Mouse (Mus musculus): ENCODE measurements around the gene Lypd6b. TPM values are rescaled to one million over a fixed set of nuclear protein-coding genes. Genes with fewer than 3 reads are reported as not detected.

Lypd6b gene
- polyA plus RNA-seq, 1 experiment from 2014 or later, result 11.7 TPM

GRCm38 (mm10) chr2:49984780-49985179 is 197.3 kb downstream of the Lypd6b start:
- no peak overlapping the region for H3K9ac ChIP-seq (replicated peaks; ENCODE audit: low read length)
- ATAC-seq (ENCODE audit: low FRiP score, low TSS enrichment), result no peak

GRCm38 (mm10) chr2:49995841-49996240 is 208.4 kb downstream of the Lypd6b start:
- Histone ChIP-seq H3K36me3 (ENCODE audit: insufficient read depth, low read length) (no peaks in the 10 kb centered on the region), H3K27ac (ENCODE audit: low read length) (no peak overlapping the region), H3K4me2 (replicated peaks; ENCODE audit: low read depth, low read length) (no peak overlapping the region), H3K4me3 (ENCODE audit: low read length) (no peak overlapping the region), H3K27me3 (ENCODE audit: insufficient read depth, low read length) (no peaks in the 10 kb centered on the region), H3K9ac (replicated peaks; ENCODE audit: low read length) (no peak overlapping the region), H3K9me3 (ENCODE audit: low read length) (no peaks in the 10 kb centered on the region), H3K4me1 (ENCODE audit: insufficient read depth, low read length) (0 out of 2 replicates have a peak, but pooled peaks cover 3% of the 10 kb centered on the region)
- ATAC-seq (ENCODE audit: low FRiP score, low TSS enrichment), result no peak
- 82% methylated on average over 4 of the region's 4 CpGs for WGBS

More at GRCm38 (mm10) chr2:49984780-49985179, 197.3 kb downstream of the Lypd6b start:
- Histone ChIP-seq H3K36me3 (ENCODE audit: insufficient read depth, low read length) (no peaks in the 10 kb centered on the region), H3K4me2 (replicated peaks; ENCODE audit: low read depth, low read length) (no peak overlapping the region), H3K4me1 (ENCODE audit: insufficient read depth, low read length) (peaks cover 4% of the 10 kb centered on the region), H3K4me3 (ENCODE audit: low read length) (no peak overlapping the region), H3K27ac (ENCODE audit: low read length) (no peak overlapping the region), H3K27me3 (ENCODE audit: insufficient read depth, low read length) (no peaks in the 10 kb centered on the region), H3K9me3 (ENCODE audit: low read length) (no peaks in the 10 kb centered on the region)
- WGBS, result 38% methylated on average over 3 of the region's 3 CpGs

- no peak for ATAC-seq (ENCODE audit: low FRiP score, low TSS enrichment)
- Histone ChIP-seq H3K9me3 (ENCODE audit: low read length) (no peaks in the 10 kb centered on the region), H3K27me3 (ENCODE audit: insufficient read depth, low read length) (no peaks in the 10 kb centered on the region), H3K4me3 (ENCODE audit: low read length) (no peak overlapping the region), H3K4me2 (replicated peaks; ENCODE audit: low read depth, low read length) (no peak overlapping the region), H3K27ac (ENCODE audit: low read length) (no peak overlapping the region), H3K36me3 (ENCODE audit: insufficient read depth, low read length) (no peaks in the 10 kb centered on the region), H3K4me1 (ENCODE audit: insufficient read depth, low read length) (peaks cover 7% of the 10 kb centered on the region; the same call in 1 of the 2 replicates), H3K9ac (replicated peaks; ENCODE audit: low read length) (no peak overlapping the region)
- WGBS, result 88% methylated on average over 1 of the region's 1 CpGs
These were observed 209.7 kb downstream of the Lypd6b start for GRCm38 (mm10) chr2:49997216-49997615.

Other genes starting within 250 kb of the Lypd6b start
- 5.0 and 5.4 TPM in 2 replicates for gene Kif5c, start 168.4 kb upstream of the Lypd6b start, polyA plus RNA-seq (2015; fragmentation: Nextera tagmentation; extraction: Ambion mirVana)